Mouse (Mus musculus): ENCODE results near the gene Stk40. TPM values are rescaled to one million over a fixed set of nuclear protein-coding genes. Genes with fewer than 3 reads are reported as not detected.

Gene Stk40
- total and polyA plus RNA-seq, 2 experiments from 2014 or later, result 14.9 to 19.6 TPM

DNA sequence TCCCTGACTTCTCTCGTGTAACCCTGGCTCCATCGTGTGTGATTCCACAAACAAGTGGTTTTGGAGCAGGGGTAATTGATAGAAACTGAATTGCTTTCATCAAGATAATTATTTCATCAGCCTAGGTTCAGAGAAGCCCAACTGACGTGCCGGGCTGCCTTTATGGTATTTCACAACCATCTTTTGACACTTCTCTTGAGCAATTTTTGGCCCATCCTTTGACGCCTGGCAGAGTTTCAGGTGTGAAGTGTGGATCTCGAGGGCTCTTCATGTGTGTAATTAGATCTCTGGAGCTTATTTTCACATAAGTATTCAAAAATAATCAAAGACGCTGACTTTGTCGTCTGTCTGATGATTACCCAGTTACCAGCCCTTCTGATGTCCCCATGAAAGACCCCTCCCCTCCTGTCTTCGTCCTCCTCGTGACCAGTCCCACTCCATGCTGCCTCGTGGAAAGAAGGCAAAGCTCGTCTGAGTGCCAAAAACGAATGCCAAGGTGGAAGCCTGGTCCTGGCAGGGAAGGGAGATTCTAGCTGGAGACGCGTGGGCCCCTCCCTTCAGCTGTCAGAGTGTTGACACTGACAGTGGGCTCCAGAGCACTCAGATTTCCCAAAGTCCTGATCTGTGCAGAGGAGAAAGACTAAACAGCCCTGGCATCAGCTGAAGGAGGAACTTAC lies 36.2 kb upstream of the Stk40 start:
- Histone ChIP-seq H3K4me2 (ENCODE audit: low read depth) (no peak overlapping the region), H3K4me1 (ENCODE audit: insufficient read depth) (no peaks in the 10 kb centered on the region), H3K36me3 (ENCODE audit: insufficient read depth) (no peaks in the 10 kb centered on the region), H3K9ac (no peak overlapping the region), H3K27ac (ENCODE audit: low read depth, low read length) (no peak overlapping the region), H3K4me3 (ENCODE audit: low read depth, low read length) (no peak overlapping the region), H3K27me3 (ENCODE audit: insufficient read depth, low read length) (no peaks in the 10 kb centered on the region), H3K9me3 (ENCODE audit: low read length) (no peaks in the 10 kb centered on the region)
- 43% methylated on average over 15 of the region's 15 CpGs for WGBS
- no peak for TF ChIP-seq CTCF (IDR thresholded peaks at IDR 0.05; ENCODE audit: low read depth)
- DNase-seq (peak; percentile 63), ATAC-seq (peak; percentile 66)

DNA sequence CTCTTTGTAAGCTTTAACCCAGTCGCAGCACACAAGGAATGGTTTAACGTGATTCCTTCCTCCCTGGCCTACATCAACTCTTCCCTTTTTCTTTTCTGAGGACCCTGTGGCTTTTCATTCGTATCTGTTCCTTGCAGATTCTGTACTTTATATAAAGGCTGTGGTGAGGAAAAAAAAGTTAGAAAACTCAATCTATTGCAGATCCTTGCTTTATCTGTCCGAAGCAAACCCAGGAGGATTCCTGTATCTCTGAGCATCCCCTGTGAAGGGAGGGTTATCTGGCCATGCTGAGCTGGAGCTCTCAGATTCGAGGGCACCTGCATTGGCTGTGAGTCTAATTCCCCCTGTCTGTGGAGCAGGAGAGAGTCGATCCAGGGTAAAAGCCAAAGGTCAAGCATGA lies 34.9 kb upstream of the Stk40 start:
- Histone ChIP-seq H3K27me3 (ENCODE audit: insufficient read depth, low read length) (no peaks in the 10 kb centered on the region), H3K4me2 (ENCODE audit: low read depth) (no peak overlapping the region), H3K9ac (no peak overlapping the region), H3K9me3 (ENCODE audit: low read length) (no peaks in the 10 kb centered on the region), H3K4me3 (ENCODE audit: low read depth, low read length) (no peak overlapping the region), H3K4me1 (ENCODE audit: insufficient read depth) (no peaks in the 10 kb centered on the region), H3K36me3 (ENCODE audit: insufficient read depth) (peaks cover 2% of the 10 kb centered on the region; the same call in 1 of the 2 replicates), H3K27ac (ENCODE audit: low read depth, low read length) (no peak overlapping the region)
- WGBS, result 85% methylated on average over 6 of the region's 6 CpGs
- no peak for DNase-seq
- no peak for TF ChIP-seq CTCF (IDR thresholded peaks at IDR 0.05; ENCODE audit: low read depth)
- no peak for ATAC-seq

DNA sequence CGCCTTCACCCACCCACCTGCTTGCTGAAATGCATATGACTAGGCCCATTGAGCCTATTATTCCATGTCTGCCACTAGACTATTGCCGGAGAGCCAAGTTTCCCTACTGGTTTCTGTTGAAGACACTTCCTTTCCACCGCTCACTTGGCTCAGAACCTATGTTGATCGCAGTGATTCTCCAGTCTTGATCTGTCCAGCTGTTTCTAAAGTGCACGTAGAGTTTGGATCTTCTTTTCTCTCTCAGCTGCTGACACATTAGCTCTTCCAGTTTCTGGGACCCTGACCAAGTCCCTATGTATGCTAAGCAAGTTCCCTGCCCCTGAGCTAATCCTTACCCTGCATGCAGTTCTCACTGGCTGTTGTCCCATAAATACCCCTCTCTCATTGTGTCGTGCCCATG lies 25.9 kb upstream of the Stk40 start:
- no peak overlapping the region for H3K4me3 ChIP-seq (ENCODE audit: low read depth, low read length)
- TF ChIP-seq CTCF (IDR thresholded peaks at IDR 0.05; ENCODE audit: low read depth), result no peak
- peaks cover 24% of the 10 kb centered on the region for H3K36me3 ChIP-seq (ENCODE audit: insufficient read depth)
- no peaks in the 10 kb centered on the region for H3K4me1 ChIP-seq (ENCODE audit: insufficient read depth)
- no peak overlapping the region for H3K27ac ChIP-seq (ENCODE audit: low read depth, low read length)
- no peaks in the 10 kb centered on the region for H3K9me3 ChIP-seq (ENCODE audit: low read length)
- ATAC-seq, result no peak
- no peaks in the 10 kb centered on the region for H3K27me3 ChIP-seq (ENCODE audit: insufficient read depth, low read length)
- H3K9ac ChIP-seq, result no peak overlapping the region
- WGBS, result 79% methylated on average over 6 of the region's 6 CpGs
- DNase-seq, result no peak
- H3K4me2 ChIP-seq (ENCODE audit: low read depth), result no peak overlapping the region

DNA sequence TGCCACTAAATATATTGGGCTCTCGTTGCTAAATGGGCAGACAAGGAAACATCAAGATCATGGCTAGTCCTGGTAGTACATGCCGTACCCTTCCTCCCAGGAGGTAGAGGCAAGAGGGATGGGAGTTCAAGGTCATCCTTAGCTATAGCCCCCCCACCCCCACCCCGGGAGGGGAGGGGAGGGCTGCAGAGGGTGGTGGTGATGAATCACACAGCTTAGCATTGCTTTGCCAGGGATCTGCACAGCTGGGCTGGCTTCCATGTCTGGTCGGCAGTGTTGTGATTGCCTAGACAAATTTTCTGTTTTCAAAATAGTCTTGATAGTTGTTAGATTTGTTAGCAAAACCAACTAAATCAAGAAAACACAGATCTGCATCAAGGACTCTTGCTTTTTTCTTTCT lies 24.5 kb upstream of the Stk40 start:
- 77% methylated on average over 4 of the region's 4 CpGs for WGBS
- no peaks in the 10 kb centered on the region for H3K4me1 ChIP-seq (ENCODE audit: insufficient read depth)
- no peak for DNase-seq
- H3K27ac ChIP-seq (ENCODE audit: low read depth, low read length), result no peak overlapping the region
- H3K4me3 ChIP-seq (ENCODE audit: low read depth, low read length), result no peak overlapping the region
- no peak overlapping the region for H3K9ac ChIP-seq
- H3K4me2 ChIP-seq (ENCODE audit: low read depth), result no peak overlapping the region
- no peak for TF ChIP-seq CTCF (IDR thresholded peaks at IDR 0.05; ENCODE audit: low read depth)
- H3K9me3 ChIP-seq (ENCODE audit: low read length), result no peaks in the 10 kb centered on the region
- no peak for ATAC-seq
- peaks cover 28% of the 10 kb centered on the region for H3K36me3 ChIP-seq (ENCODE audit: insufficient read depth)
- H3K27me3 ChIP-seq (ENCODE audit: insufficient read depth, low read length), result no peaks in the 10 kb centered on the region

DNA sequence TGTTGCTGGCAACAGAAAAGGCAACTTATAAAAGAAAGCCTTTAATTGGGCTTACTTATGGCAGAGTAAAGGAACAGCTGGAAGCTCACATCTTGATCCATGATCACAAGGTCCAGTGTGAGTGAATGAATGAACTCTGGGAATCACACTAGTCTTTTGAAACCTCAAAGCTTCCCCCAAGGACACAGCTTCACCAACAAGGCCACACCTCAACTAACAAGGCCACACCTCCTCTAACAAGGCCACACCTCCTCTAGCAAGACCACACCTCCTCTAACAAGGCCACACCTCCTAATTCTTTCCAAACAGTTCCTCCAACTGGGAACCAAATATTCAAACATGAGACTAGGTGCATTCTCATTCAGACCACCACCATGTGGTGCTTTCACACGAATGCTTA lies 22.2 kb upstream of the Stk40 start:
- H3K36me3 ChIP-seq (ENCODE audit: insufficient read depth), result peaks cover 25% of the 10 kb centered on the region
- TF ChIP-seq CTCF (IDR thresholded peaks at IDR 0.05; ENCODE audit: low read depth), result no peak
- no peak overlapping the region for H3K4me3 ChIP-seq (ENCODE audit: low read depth, low read length)
- no peaks in the 10 kb centered on the region for H3K4me1 ChIP-seq (ENCODE audit: insufficient read depth)
- H3K27ac ChIP-seq (ENCODE audit: low read depth, low read length), result no peak overlapping the region
- no peak overlapping the region for H3K4me2 ChIP-seq (ENCODE audit: low read depth)
- no peak for ATAC-seq
- no peak overlapping the region for H3K9ac ChIP-seq
- no peaks in the 10 kb centered on the region for H3K27me3 ChIP-seq (ENCODE audit: insufficient read depth, low read length)
- no peak for DNase-seq
- no peaks in the 10 kb centered on the region for H3K9me3 ChIP-seq (ENCODE audit: low read length)
- WGBS, result 97% methylated on average over 1 of the region's 1 CpGs

DNA sequence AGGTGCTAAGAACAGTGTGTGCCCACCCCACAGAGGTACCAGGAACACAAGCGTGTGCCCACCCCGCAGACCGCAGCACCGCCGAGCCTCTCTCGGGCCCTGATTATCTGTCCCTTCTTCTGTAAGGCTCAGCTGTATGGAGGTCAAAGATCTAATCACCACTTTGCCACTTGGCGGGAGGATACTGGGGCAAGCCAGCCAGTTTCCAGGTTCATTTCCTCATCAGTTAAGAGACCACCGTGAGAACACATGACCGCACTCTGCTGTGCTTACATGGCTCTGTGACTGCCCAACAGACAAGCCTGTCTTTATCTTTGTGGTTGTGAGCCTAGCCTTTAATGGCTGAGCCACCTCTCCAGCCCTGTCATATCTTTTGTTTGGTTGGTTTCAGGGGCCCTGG lies 20.7 kb upstream of the Stk40 start:
- no peak for TF ChIP-seq CTCF (IDR thresholded peaks at IDR 0.05; ENCODE audit: low read depth)
- Histone ChIP-seq H3K4me1 (ENCODE audit: insufficient read depth) (no peaks in the 10 kb centered on the region), H3K27me3 (ENCODE audit: insufficient read depth, low read length) (no peaks in the 10 kb centered on the region), H3K4me3 (ENCODE audit: low read depth, low read length) (no peak overlapping the region), H3K27ac (ENCODE audit: low read depth, low read length) (no peak overlapping the region), H3K36me3 (ENCODE audit: insufficient read depth) (peaks cover 25% of the 10 kb centered on the region), H3K4me2 (ENCODE audit: low read depth) (no peak overlapping the region), H3K9ac (no peak overlapping the region), H3K9me3 (ENCODE audit: low read length) (no peaks in the 10 kb centered on the region)
- DNase-seq (no peak), ATAC-seq (no peak)
- WGBS, result 93% methylated on average over 9 of the region's 9 CpGs

DNA sequence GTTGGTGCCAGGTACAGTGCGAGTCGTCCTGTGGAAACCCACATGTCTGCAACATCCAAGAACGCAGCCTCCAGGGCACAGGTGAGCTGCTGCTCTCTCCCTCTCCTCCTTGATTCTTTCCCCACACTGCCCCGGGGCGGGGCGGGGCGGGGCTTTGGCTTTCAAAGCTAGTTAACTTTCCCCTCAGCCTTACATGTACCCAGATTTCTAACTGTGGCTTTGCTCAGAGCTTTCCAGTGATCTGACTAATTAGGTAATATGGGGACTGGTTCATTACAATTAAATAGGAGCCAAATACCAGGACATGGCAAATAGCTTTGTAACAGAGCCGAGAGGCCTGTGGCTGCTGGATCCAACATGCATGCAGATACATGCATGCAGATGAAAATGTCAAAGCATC lies 19.4 kb upstream of the Stk40 start:
- H3K4me3 ChIP-seq (ENCODE audit: low read depth, low read length), result no peak overlapping the region
- H3K27me3 ChIP-seq (ENCODE audit: insufficient read depth, low read length), result no peaks in the 10 kb centered on the region
- no peaks in the 10 kb centered on the region for H3K9me3 ChIP-seq (ENCODE audit: low read length)
- H3K4me2 ChIP-seq (ENCODE audit: low read depth), result no peak overlapping the region
- H3K27ac ChIP-seq (ENCODE audit: low read depth, low read length), result no peak overlapping the region
- H3K9ac ChIP-seq, result no peak overlapping the region
- TF ChIP-seq CTCF (IDR thresholded peaks at IDR 0.05; ENCODE audit: low read depth), result no peak
- no peak for ATAC-seq
- peaks cover 35% of the 10 kb centered on the region for H3K36me3 ChIP-seq (ENCODE audit: insufficient read depth)
- WGBS, result 77% methylated on average over 8 of the region's 8 CpGs
- H3K4me1 ChIP-seq (ENCODE audit: insufficient read depth), result no peaks in the 10 kb centered on the region
- no peak for DNase-seq

Measured in forebrain, postnatal 0 days (tissue).